Mouse (Mus musculus): ENCODE data around the gene Aipl1.

Aipl1 gene

GRCm38 (mm10) chr11:72050168-72050894 lies 13.0 kb upstream of the Aipl1 start:
- DNase-seq (ENCODE audit: low read depth in 1 of 2, low spot score in 2 of 2), result no peak

GRCm38 (mm10) chr11:72049171-72049759 lies 12.0 kb upstream of the Aipl1 start:
- DNase-seq (ENCODE audit: low read depth in 1 of 2, low spot score in 2 of 2), result no peak

- DNase-seq (ENCODE audit: low read depth in 1 of 2, low spot score in 2 of 2), result no peak
These were observed 11.4 kb upstream of the Aipl1 start for GRCm38 (mm10) chr11:72048730-72049129.

GRCm38 (mm10) chr11:72044231-72044630 lies 6.9 kb upstream of the Aipl1 start:
- no peak for DNase-seq (ENCODE audit: low read depth in 1 of 2, low spot score in 2 of 2)

GRCm38 (mm10) chr11:72042631-72043030 lies 5.3 kb upstream of the Aipl1 start:
- DNase-seq (ENCODE audit: low read depth in 1 of 2, low spot score in 2 of 2), result no peak

- peak; percentile 42 to 55 for DNase-seq (ENCODE audit: low read depth in 1 of 2, low spot score in 2 of 2)
These were observed 4.7 kb upstream of the Aipl1 start, which contains the start of gene Pimreg for GRCm38 (mm10) chr11:72041768-72042607. Pimreg (plus strand) TSS chr11:72042032.

- no peak for DNase-seq (ENCODE audit: low read depth in 1 of 2, low spot score in 2 of 2)
These were observed 4.0 kb upstream of the Aipl1 start for GRCm38 (mm10) chr11:72041290-72041767.

- DNase-seq (ENCODE audit: low read depth in 1 of 2, low spot score in 2 of 2), result no peak
These were observed 2.5 kb upstream of the Aipl1 start for GRCm38 (mm10) chr11:72039599-72040386.

GRCm38 (mm10) chr11:72037996-72038395 lies 687 bp upstream of the Aipl1 start:
- DNase-seq (ENCODE audit: low read depth in 1 of 2, low spot score in 2 of 2), result peak; percentile 21 to 43

GRCm38 (mm10) chr11:72032589-72032988 lies 4.7 kb downstream of the Aipl1 start:
- DNase-seq (ENCODE audit: low read depth in 1 of 2, low spot score in 2 of 2), result no peak

- no peak for DNase-seq (ENCODE audit: low read depth in 1 of 2, low spot score in 2 of 2)
These were observed 5.2 kb downstream of the Aipl1 start for GRCm38 (mm10) chr11:72032091-72032490.

GRCm38 (mm10) chr11:72031353-72031752 lies 6.0 kb downstream of the Aipl1 start:
- DNase-seq (ENCODE audit: low read depth in 1 of 2, low spot score in 2 of 2), result no peak

GRCm38 (mm10) chr11:72029143-72029542 lies 8.2 kb downstream of the Aipl1 start:
- no peak for DNase-seq (ENCODE audit: low read depth in 1 of 2, low spot score in 2 of 2)

- DNase-seq (ENCODE audit: low read depth in 1 of 2, low spot score in 2 of 2), result no peak
These were observed 9.5 kb downstream of the Aipl1 start for GRCm38 (mm10) chr11:72027836-72028235.

GRCm38 (mm10) chr11:72026516-72026915 lies 10.8 kb downstream of the Aipl1 start:
- DNase-seq (ENCODE audit: low read depth in 1 of 2, low spot score in 2 of 2), result no peak

GRCm38 (mm10) chr11:72025843-72026242 lies 11.5 kb downstream of the Aipl1 start:
- no peak for DNase-seq (ENCODE audit: low read depth in 1 of 2, low spot score in 2 of 2)

- DNase-seq (ENCODE audit: low read depth in 1 of 2, low spot score in 2 of 2), result no peak
These were observed 13.0 kb downstream of the Aipl1 start for GRCm38 (mm10) chr11:72024193-72024781.

GRCm38 (mm10) chr11:72023581-72023980 lies 13.7 kb downstream of the Aipl1 start:
- DNase-seq (ENCODE audit: low read depth in 1 of 2, low spot score in 2 of 2), result no peak

- no peak for DNase-seq (ENCODE audit: low read depth in 1 of 2, low spot score in 2 of 2)
These were observed 14.5 kb downstream of the Aipl1 start for GRCm38 (mm10) chr11:72022827-72023226.

- DNase-seq (ENCODE audit: low read depth in 1 of 2, low spot score in 2 of 2), result no peak
These were observed 16.3 kb downstream of the Aipl1 start for GRCm38 (mm10) chr11:72021015-72021414.

GRCm38 (mm10) chr11:72017253-72017601 lies 20.1 kb downstream of the Aipl1 start:
- no peak for DNase-seq (ENCODE audit: low read depth in 1 of 2, low spot score in 2 of 2)
